11 mouse cellular contexts compared by ENCODE assay signal in genomic region chr1:74309767-74310166, GRCm38 (mm10). TPM values are rescaled to one million over a fixed set of nuclear protein-coding genes. Genes with fewer than 3 reads are reported as not detected.
DNase-seq lines count a peak whose midpoint lies in the region; ATAC-seq and TF ChIP-seq lines count a peak whose summit lies in the region.
"Had no signal": no experiment of that assay in that cellular context is flagged by ENCODE, and none has a peak within 500 bp of the region (broad histone marks: within the 10 kb centered on the region; RNA-seq: fewer than 3 reads in every experiment).

No protein-coding gene starts in this region.

- DNase-seq in kidney, postnatal 10 days, result peak; percentile 66
- DNase-seq in kidney, adult 11 months, result no peak
- peak; percentile 72 for DNase-seq in ZHBTc4 (ENCODE audit: low read depth, low spot score)
- no peak for DNase-seq in spleen, postnatal 14 days (ENCODE audit: low spot score in 2 of 2)
- DNase-seq: cerebellum, postnatal 14 days; thymus, postnatal 4 days had no signal

- no peak overlapping the region for H3K4me3 ChIP-seq in heart, embryonic 15.5 days
- H3K4me3 ChIP-seq in small intestine, adult 2 months (ENCODE audit: low read depth, low read length), result no peak overlapping the region
- no peak overlapping the region for H3K4me3 ChIP-seq in forebrain, embryonic 16.5 days (replicated peaks; ENCODE audit: low read length)
- H3K4me3 ChIP-seq: hindbrain, embryonic 12.5 days; lung, embryonic 15.5 days had no signal

- H3K4me2 ChIP-seq in heart, embryonic 15.5 days, result peak overlapping the region; percentile 26; the same call in 1 of the 2 replicates
- H3K4me2 ChIP-seq in forebrain, embryonic 16.5 days (ENCODE audit: low read length), result no peak overlapping the region
- H3K4me2 ChIP-seq: hindbrain, embryonic 12.5 days; lung, embryonic 15.5 days had no signal

- H3K27ac ChIP-seq in heart, embryonic 15.5 days, result peak overlapping the region; percentile 79
- H3K27ac ChIP-seq in small intestine, adult 2 months (ENCODE audit: insufficient read depth, low read depth, low read length), result peak overlapping the region; percentile 28; the same call in 1 of the 2 replicates
- no peak overlapping the region for H3K27ac ChIP-seq in forebrain, embryonic 16.5 days (ENCODE audit: low read length)
- H3K27ac ChIP-seq: hindbrain, embryonic 12.5 days; lung, embryonic 15.5 days had no signal

- H3K27me3 ChIP-seq in heart, embryonic 15.5 days, result no peaks in the 10 kb centered on the region
- no peaks in the 10 kb centered on the region for H3K27me3 ChIP-seq in small intestine, adult 2 months (ENCODE audit: control insufficient read depth, insufficient read depth, low read length)
- no peaks in the 10 kb centered on the region for H3K27me3 ChIP-seq in forebrain, embryonic 16.5 days (replicated peaks; ENCODE audit: control insufficient read depth, insufficient read depth, low read length)
- H3K27me3 ChIP-seq: hindbrain, embryonic 12.5 days; lung, embryonic 15.5 days had no signal

- TF ChIP-seq CTCF in small intestine, adult 2 months (IDR thresholded peaks at IDR 0.05; ENCODE audit: extremely low read depth, insufficient read length, insufficient replicate concordance, low read depth, low read length), result no peak

- WGBS in heart, embryonic 15.5 days, result 21% methylated on average over 3 of the region's 3 CpGs
- WGBS in small intestine, adult 2 months, result 32% methylated on average over 3 of the region's 3 CpGs
- WGBS in forebrain, embryonic 16.5 days, result 59% methylated on average over 3 of the region's 3 CpGs

- no peaks in the 10 kb centered on the region for H3K36me3 ChIP-seq in heart, embryonic 15.5 days
- H3K36me3 ChIP-seq in small intestine, adult 2 months (ENCODE audit: control insufficient read depth, insufficient read depth, low read length), result no peaks in the 10 kb centered on the region
- H3K36me3 ChIP-seq in forebrain, embryonic 16.5 days (ENCODE audit: control insufficient read depth, insufficient read depth), result no peaks in the 10 kb centered on the region
- H3K36me3 ChIP-seq: hindbrain, embryonic 12.5 days; lung, embryonic 15.5 days had no signal

- H3K9me3 ChIP-seq in heart, embryonic 15.5 days (replicated peaks), result no peaks in the 10 kb centered on the region
- no peaks in the 10 kb centered on the region for H3K9me3 ChIP-seq in forebrain, embryonic 16.5 days (ENCODE audit: control insufficient read depth, low read length)
- H3K9me3 ChIP-seq: hindbrain, embryonic 12.5 days; lung, embryonic 15.5 days had no signal

- no peak for TF ChIP-seq POLR2A in small intestine, adult 2 months (IDR thresholded peaks at IDR 0.05; ENCODE audit: low read depth, low read length)

- 0 out of 2 replicates have a peak overlapping the region, but pooled peaks have one; percentile 7 for H3K9ac ChIP-seq in heart, embryonic 15.5 days
- no peak overlapping the region for H3K9ac ChIP-seq in forebrain, embryonic 16.5 days (replicated peaks; ENCODE audit: low read depth, low read length)
- H3K9ac ChIP-seq: hindbrain, embryonic 12.5 days; lung, embryonic 15.5 days had no signal

- ATAC-seq in heart, embryonic 15.5 days (replicated peaks; ENCODE audit: insufficient number of reproducible peaks, insufficient read depth, low FRiP score, low read depth), result peak; percentile 53
- ATAC-seq in forebrain, embryonic 16.5 days, result no peak

- peaks cover 32% of the 10 kb centered on the region for H3K4me1 ChIP-seq in heart, embryonic 15.5 days (replicated peaks)
- H3K4me1 ChIP-seq in small intestine, adult 2 months (ENCODE audit: control insufficient read depth, insufficient read depth, insufficient read length, low read length), result peaks cover 16% of the 10 kb centered on the region; the same call in 1 of the 2 replicates
- no peaks in the 10 kb centered on the region for H3K4me1 ChIP-seq in forebrain, embryonic 16.5 days (replicated peaks; ENCODE audit: control insufficient read depth, insufficient read depth, low read length)
- H3K4me1 ChIP-seq: hindbrain, embryonic 12.5 days had no signal

RNA-seq across cellular contexts. Expression of gene Tmbim1, which starts 4.3 kb away (rescaled TPM):
- polyA plus RNA-seq in heart, embryonic 15.5 days (2015; fragmentation: Nextera tagmentation; extraction: Ambion mirVana), result 44.9 and 48.1 TPM in 2 replicates
- 497 and 689 TPM in 2 replicates for polyA plus RNA-seq in small intestine, adult 2 months (2012; rRNA removed)
- 6.9 and 7.7 TPM in 2 replicates for polyA plus RNA-seq in forebrain, embryonic 16.5 days (2015; fragmentation: Nextera tagmentation; extraction: Ambion mirVana)

RNA-seq across cellular contexts. Expression of gene Pnkd, which starts 25.0 kb away (rescaled TPM):
- 276 and 288 TPM in 2 replicates for polyA plus RNA-seq in heart, embryonic 15.5 days (2015; fragmentation: Nextera tagmentation; extraction: Ambion mirVana)
- polyA plus RNA-seq in small intestine, adult 2 months (2012; rRNA removed), result 36.9 and 62.6 TPM in 2 replicates
- 98.4 and 105 TPM in 2 replicates for polyA plus RNA-seq in forebrain, embryonic 16.5 days (2015; fragmentation: Nextera tagmentation; extraction: Ambion mirVana)

RNA-seq across cellular contexts. Expression of gene Aamp, which starts 25.2 kb away (rescaled TPM):
- 168 and 209 TPM in 2 replicates for polyA plus RNA-seq in heart, embryonic 15.5 days (2015; fragmentation: Nextera tagmentation; extraction: Ambion mirVana)
- polyA plus RNA-seq in small intestine, adult 2 months (2012; rRNA removed), result 81.6 and 160 TPM in 2 replicates
- polyA plus RNA-seq in forebrain, embryonic 16.5 days (2015; fragmentation: Nextera tagmentation; extraction: Ambion mirVana), result 216 and 225 TPM in 2 replicates

RNA-seq across cellular contexts. Expression of gene Gpbar1, which starts 31.4 kb away (rescaled TPM):
- 0.13 and 0.34 TPM in 2 replicates for polyA plus RNA-seq in heart, embryonic 15.5 days (2015; fragmentation: Nextera tagmentation; extraction: Ambion mirVana)
- polyA plus RNA-seq in small intestine, adult 2 months (2012; rRNA removed), result 1.8 and 3.1 TPM in 2 replicates
- polyA plus RNA-seq in forebrain, embryonic 16.5 days (2015; fragmentation: Nextera tagmentation; extraction: Ambion mirVana), result 0.20 TPM in 1 of 2 replicates, not detected in the other

RNA-seq across cellular contexts. Expression of gene Catip, which starts 52.1 kb away (rescaled TPM):
- 0.38 and 0.39 TPM in 2 replicates for polyA plus RNA-seq in heart, embryonic 15.5 days (2015; fragmentation: Nextera tagmentation; extraction: Ambion mirVana)
- polyA plus RNA-seq in small intestine, adult 2 months (2012; rRNA removed), result 0.05 and 0.39 TPM in 2 replicates
- 1.0 and 1.2 TPM in 2 replicates for polyA plus RNA-seq in forebrain, embryonic 16.5 days (2015; fragmentation: Nextera tagmentation; extraction: Ambion mirVana)

Comparison
In these comparisons a context has a peak if more than half of its experiments do, and no peak if none do; other contexts are left out.
1. DNase-seq: peak in kidney, postnatal 10 days (single experiment) and ZHBTc4 (single experiment); none in kidney, adult 11 months (single experiment) and spleen, postnatal 14 days (0 of 2).
2. RNA of gene Tmbim1, which starts 4.3 kb away (polyA plus RNA-seq): 497 to 689 TPM in small intestine, adult 2 months; 44.9 to 48.1 TPM in heart, embryonic 15.5 days and 6.9 to 7.7 TPM in forebrain, embryonic 16.5 days; every median in the first group is over 10 times any median in the second.